Comparison of ENCODE assay signal across 9 mouse cellular contexts in the genomic region with DNA sequence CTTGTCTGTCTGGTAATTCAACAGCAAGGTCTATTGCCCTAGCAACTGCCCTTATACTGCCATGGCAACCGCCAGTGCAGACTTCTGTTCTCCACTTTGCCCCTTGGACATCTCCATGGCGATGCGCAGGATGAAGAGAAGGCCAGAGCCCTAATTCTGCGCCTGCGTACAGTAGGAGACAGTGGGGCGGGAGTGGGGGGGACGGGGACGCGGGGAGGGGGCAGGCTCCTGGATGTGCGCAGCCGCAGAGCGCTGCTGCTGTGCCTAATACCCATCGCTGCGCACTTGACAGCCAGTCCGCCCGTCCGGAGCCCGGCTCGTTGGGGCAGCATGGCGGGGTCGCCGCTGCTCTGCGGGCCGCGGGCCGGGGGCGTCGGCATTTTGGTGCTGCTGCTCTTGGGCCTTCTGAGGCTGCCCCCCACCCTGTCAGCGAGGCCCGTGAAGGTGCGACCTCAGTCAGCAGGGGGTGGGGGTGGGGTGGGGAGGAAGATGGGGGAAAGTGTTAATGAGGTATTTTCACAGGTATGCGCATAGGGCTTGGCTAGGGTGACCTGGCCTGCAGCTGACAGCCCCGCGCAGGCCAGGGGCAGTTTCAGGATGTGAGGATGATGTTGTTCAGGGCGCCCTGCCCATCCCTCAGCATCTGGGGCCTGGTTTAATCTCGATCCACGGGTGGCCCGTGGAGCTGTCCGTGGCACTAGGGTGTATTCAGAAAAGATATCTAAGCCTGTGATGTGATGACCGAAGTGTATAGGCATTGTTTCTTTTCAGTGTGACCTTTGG. TPM values are rescaled to one million over a fixed set of nuclear protein-coding genes. Genes with fewer than 3 reads are reported as not detected.
DNase-seq lines count a peak whose midpoint lies in the region; ATAC-seq and TF ChIP-seq lines count a peak whose summit lies in the region.
"Had no signal": no experiment of that assay in that cellular context is flagged by ENCODE, and none has a peak within 500 bp of the region (broad histone marks: within the 10 kb centered on the region; RNA-seq: fewer than 3 reads in every experiment).

A gene (plus strand): TSS at position 222 of the 783 bp plus-strand sequence.

- no peaks in the 10 kb centered on the region for H3K36me3 ChIP-seq in lung, embryonic 14.5 days (ENCODE audit: insufficient read depth)
- no peaks in the 10 kb centered on the region for H3K36me3 ChIP-seq in lung, postnatal 0 days (ENCODE audit: insufficient read depth, low read length)
- H3K36me3 ChIP-seq in hindbrain, embryonic 15.5 days = no peaks in the 10 kb centered on the region; the same call in 1 of the 2 replicates
- H3K36me3 ChIP-seq in limb, embryonic 12.5 days = no peaks in the 10 kb centered on the region
- H3K36me3 ChIP-seq in heart, adult 2 months (ENCODE audit: control insufficient read depth, insufficient read depth, low read length) = no peaks in the 10 kb centered on the region

- 8% methylated on average over 30 of the region's 40 CpGs for WGBS in lung, embryonic 14.5 days
- WGBS in lung, postnatal 0 days = 16% methylated on average over 17 of the region's 40 CpGs
- 15% methylated on average over 29 of the region's 40 CpGs for WGBS in hindbrain, embryonic 15.5 days
- 16% methylated on average over 28 of the region's 40 CpGs for WGBS in limb, embryonic 12.5 days
- 17% methylated on average over 38 of the region's 40 CpGs for WGBS in heart, adult 2 months

- H3K9ac ChIP-seq in lung, embryonic 14.5 days = no peak within 1 kb of the TSS
- no peak within 1 kb of the TSS for H3K9ac ChIP-seq in lung, postnatal 0 days (replicated peaks; ENCODE audit: low read depth)
- H3K9ac ChIP-seq in hindbrain, embryonic 15.5 days = peak within 1 kb of the TSS; percentile 64
- 0 out of 2 replicates have a peak within 1 kb of the TSS, but pooled peaks have one; percentile 12 for H3K9ac ChIP-seq in limb, embryonic 12.5 days (replicated peaks)
- H3K9ac ChIP-seq in heart, adult 2 months (ENCODE audit: low read depth, low read length) = no peak within 1 kb of the TSS

- TF ChIP-seq POLR2A in heart, adult 2 months (IDR thresholded peaks at IDR 0.05; ENCODE audit: insufficient read depth, low read depth, low read length) = no peak

- peak within 1 kb of the TSS; percentile 15 for H3K4me3 ChIP-seq in lung, embryonic 14.5 days (ENCODE audit: low read depth, low read length)
- no peak within 1 kb of the TSS for H3K4me3 ChIP-seq in lung, postnatal 0 days (ENCODE audit: low read depth, low read length)
- H3K4me3 ChIP-seq in hindbrain, embryonic 15.5 days = peak within 1 kb of the TSS; percentile 53
- H3K4me3 ChIP-seq in limb, embryonic 12.5 days (replicated peaks) = peak within 1 kb of the TSS; percentile 30
- H3K4me3 ChIP-seq in heart, adult 2 months = no peak within 1 kb of the TSS

- H3K4me2 ChIP-seq in lung, embryonic 14.5 days = peak within 1 kb of the TSS; percentile 45
- no peak within 1 kb of the TSS for H3K4me2 ChIP-seq in lung, postnatal 0 days (replicated peaks; ENCODE audit: low read depth, low read length)
- H3K4me2 ChIP-seq in hindbrain, embryonic 15.5 days = peak within 1 kb of the TSS; percentile 70
- H3K4me2 ChIP-seq in limb, embryonic 12.5 days = peak within 1 kb of the TSS; percentile 56

- intact Hi-C loops in gastrocnemius, postnatal 36 days (cut with DNase I) = no loop called here
- intact Hi-C loops in heart, adult 2 months (cut with DNase I) = no loop called here

- no peaks in the 10 kb centered on the region for H3K79me2 ChIP-seq in heart, adult 2 months (replicated peaks; ENCODE audit: control insufficient read depth, insufficient read depth, low read length)

- H3K27me3 ChIP-seq in lung, embryonic 14.5 days (ENCODE audit: insufficient read depth, low read length) = peaks cover 49% of the 10 kb centered on the region
- H3K27me3 ChIP-seq in lung, postnatal 0 days (replicated peaks; ENCODE audit: insufficient read depth, low read length) = peaks cover 9% of the 10 kb centered on the region; the same call in 1 of the 2 replicates
- H3K27me3 ChIP-seq in hindbrain, embryonic 15.5 days = no peaks in the 10 kb centered on the region
- peaks cover 64% of the 10 kb centered on the region for H3K27me3 ChIP-seq in limb, embryonic 12.5 days
- peaks cover 11% of the 10 kb centered on the region for H3K27me3 ChIP-seq in heart, adult 2 months (ENCODE audit: control insufficient read depth, insufficient read depth, low read length)

- no peak for TF ChIP-seq EP300 in lung, postnatal 0 days (IDR thresholded peaks at IDR 0.05)
- TF ChIP-seq EP300 in heart, adult 2 months (IDR thresholded peaks at IDR 0.05; ENCODE audit: insufficient read depth, low read depth, low read length) = no peak

- H3K27ac ChIP-seq in lung, embryonic 14.5 days (ENCODE audit: low read depth) = no peak within 1 kb of the TSS
- H3K27ac ChIP-seq in lung, postnatal 0 days (ENCODE audit: low read length) = no peak within 1 kb of the TSS
- peak within 1 kb of the TSS; percentile 85 for H3K27ac ChIP-seq in hindbrain, embryonic 15.5 days (replicated peaks)
- H3K27ac ChIP-seq in limb, embryonic 12.5 days = no peak within 1 kb of the TSS
- H3K27ac ChIP-seq in heart, adult 2 months = no peak within 1 kb of the TSS

- no peaks in the 10 kb centered on the region for H3K4me1 ChIP-seq in lung, embryonic 14.5 days (ENCODE audit: insufficient read depth)
- no peaks in the 10 kb centered on the region for H3K4me1 ChIP-seq in lung, postnatal 0 days (ENCODE audit: insufficient read depth, low read depth, low read length)
- H3K4me1 ChIP-seq in hindbrain, embryonic 15.5 days (replicated peaks) = peaks cover 12% of the 10 kb centered on the region; the same call in 1 of the 2 replicates
- H3K4me1 ChIP-seq in limb, embryonic 12.5 days (replicated peaks) = 0 out of 2 replicates have a peak, but pooled peaks cover 3% of the 10 kb centered on the region
- no peaks in the 10 kb centered on the region for H3K4me1 ChIP-seq in heart, adult 2 months (ENCODE audit: control insufficient read depth, insufficient read depth, low read length)

- ATAC-seq in lung, embryonic 14.5 days (ENCODE audit: insufficient read depth) = peak; percentile 35; the same call in 1 of the 2 replicates
- no peak for ATAC-seq in lung, postnatal 0 days
- ATAC-seq in hindbrain, embryonic 15.5 days (ENCODE audit: low FRiP score, low read depth) = peak; percentile 93
- ATAC-seq in limb, embryonic 12.5 days (ENCODE audit: insufficient number of reproducible peaks, insufficient read depth, low FRiP score, low TSS enrichment, low read depth) = no peak

- TF ChIP-seq CTCF in lung, embryonic 14.5 days (IDR thresholded peaks at IDR 0.05; ENCODE audit: low read depth) = no peak
- no peak for TF ChIP-seq CTCF in lung, postnatal 0 days (IDR thresholded peaks at IDR 0.05)
- no peak for TF ChIP-seq CTCF in heart, adult 2 months (IDR thresholded peaks at IDR 0.05)

- DNase-seq in lung, embryonic 14.5 days = peak; percentile 4
- DNase-seq in lung, postnatal 0 days (ENCODE audit: low spot score) = no peak
- DNase-seq in embryo, embryonic 10.5 days (ENCODE audit: low spot score) = peak; percentile 74
- peak; percentile 42 for DNase-seq in right cerebral cortex, postnatal 25 days
- no peak for DNase-seq in gastrocnemius, postnatal 36 days
- no peak for DNase-seq in heart, adult 2 months

- H3K9me3 ChIP-seq in lung, embryonic 14.5 days (ENCODE audit: low read depth, low read length) = no peaks in the 10 kb centered on the region
- no peaks in the 10 kb centered on the region for H3K9me3 ChIP-seq in lung, postnatal 0 days (ENCODE audit: low read length)
- no peaks in the 10 kb centered on the region for H3K9me3 ChIP-seq in hindbrain, embryonic 15.5 days
- H3K9me3 ChIP-seq in limb, embryonic 12.5 days = no peaks in the 10 kb centered on the region

RNA-seq across cellular contexts. Expression of the gene that starts here (rescaled TPM):
- polyA plus RNA-seq in lung, embryonic 14.5 days (2014; fragmentation: Nextera tagmentation; extraction: Ambion mirVana) = 0.66 and 0.76 TPM in 2 replicates
- polyA plus RNA-seq in lung, postnatal 0 days (2015; fragmentation: Nextera tagmentation; extraction: Ambion mirVana) = 0.15 and 0.17 TPM in 2 replicates
- polyA plus RNA-seq in hindbrain, embryonic 15.5 days (2015; fragmentation: Nextera tagmentation; extraction: Ambion mirVana) = 294 and 338 TPM in 2 replicates
- polyA plus RNA-seq in limb, embryonic 12.5 days (2016; fragmentation: Nextera tagmentation; extraction: Ambion mirVana) = 0.35 and 0.99 TPM in 2 replicates
- total RNA-seq in gastrocnemius, postnatal 36 days (2021) = not detected
- under 1 TPM in 1 of 2 experiments, not detected in 1; 0.16 TPM for total RNA-seq in heart, adult 2 months (2021)
- polyA plus RNA-seq in heart, adult 2 months (2012; rRNA removed) = 0.18 and 0.25 TPM in 2 replicates
- polyA plus RNA-seq: liver, adult 2 months had no signal

Comparison
In these comparisons a context has a peak if more than half of its experiments do, and no peak if none do; other contexts are left out.
1. RNA of the gene that starts here (polyA plus RNA-seq): 294 to 338 TPM in hindbrain, embryonic 15.5 days; 0.35 to 0.99 TPM in limb, embryonic 12.5 days, 0.66 to 0.76 TPM in lung, embryonic 14.5 days, 0.18 to 0.25 TPM in heart, adult 2 months and 0.15 to 0.17 TPM in lung, postnatal 0 days; every median in the first group is over 100 times any median in the second.
2. Peak in DNase-seq, ATAC-seq, H3K4me3 ChIP-seq and H3K4me2 ChIP-seq in lung, embryonic 14.5 days; RNA of the gene not detected or under 1 TPM.
3. DNase-seq: peak in embryo, embryonic 10.5 days (single experiment) and right cerebral cortex, postnatal 25 days (single experiment); none in lung, postnatal 0 days (single experiment), gastrocnemius, postnatal 36 days (0 of 2) and heart, adult 2 months (0 of 2).
4. H3K4me3 ChIP-seq: peak in hindbrain, embryonic 15.5 days (single experiment) and limb, embryonic 12.5 days (single experiment); none in lung, postnatal 0 days (single experiment) and heart, adult 2 months (single experiment).
5. H3K9ac ChIP-seq: peak in hindbrain, embryonic 15.5 days (single experiment) and limb, embryonic 12.5 days (single experiment); none in lung, embryonic 14.5 days (single experiment), lung, postnatal 0 days (single experiment) and heart, adult 2 months (single experiment).